Mouse (Mus musculus) cerebral cortex, adult 2 months (tissue): ENCODE measurements around the gene Gm6657.

Experiments used
- WGBS: fragments of 180-500 bp; shearing (Covaris S2); methylation state at CpG from one replicate; pipeline ENCODE4 v1.1.7; 2018; 5-methylcytosine and 5-hydroxymethylcytosine counted together

Gene Gm6657

DNA sequence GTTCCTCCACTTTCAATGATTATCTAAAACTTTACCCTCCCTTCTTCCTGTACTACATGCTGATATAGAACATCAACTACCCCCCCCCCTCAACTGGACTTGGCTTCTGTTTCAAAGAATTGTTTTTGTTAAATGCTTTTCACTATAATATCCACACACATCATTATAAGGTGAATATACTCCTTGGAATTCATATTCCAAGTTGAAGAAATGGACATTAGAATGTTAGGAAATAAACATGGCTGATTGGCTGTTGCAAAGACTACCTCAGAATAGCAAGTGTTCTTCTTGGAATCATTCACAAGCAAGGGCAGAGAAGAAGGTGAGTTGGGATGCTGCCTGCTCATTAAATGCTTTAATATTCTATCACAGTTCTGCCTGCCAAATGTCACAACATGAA, at the start of gene Gm6657:
TSS of gene Gm6657 (plus strand) at position 301 of the 400 bp plus-strand sequence.

DNA sequence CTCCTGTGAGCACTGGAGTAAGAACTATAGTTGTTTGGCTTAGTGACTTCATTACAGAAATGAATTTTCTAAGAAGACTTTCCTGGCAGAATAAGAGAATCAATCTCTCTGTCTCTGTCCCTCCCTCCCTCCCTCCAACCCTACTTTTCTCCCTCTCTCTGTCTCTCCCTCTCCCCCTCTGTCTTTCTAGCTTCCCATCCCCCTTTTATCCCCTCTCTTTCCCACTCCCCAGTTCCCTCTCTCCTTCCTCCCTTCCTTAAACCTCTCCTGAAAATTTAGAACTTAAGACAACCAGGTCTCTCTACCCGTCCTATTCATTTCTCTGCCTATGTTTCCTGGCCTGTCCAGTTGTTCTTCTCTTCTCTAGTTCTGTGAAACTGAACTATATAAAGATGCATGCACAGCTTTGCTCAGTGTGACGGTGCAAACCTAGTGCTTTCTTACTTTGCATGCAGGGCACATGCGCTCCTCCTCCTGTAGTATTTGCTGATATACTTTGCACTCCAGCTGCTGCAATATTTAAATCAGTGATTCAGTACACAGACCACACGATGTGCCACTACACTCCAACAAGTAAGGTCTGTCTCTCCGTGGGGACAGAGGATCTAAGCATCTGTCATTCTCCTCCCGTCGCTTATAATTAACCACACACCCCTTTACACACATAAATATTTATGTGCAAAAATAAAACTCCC, 40.6 kb upstream of the Gm6657 start:
- WGBS: 23% methylated on average over 7 of the region's 7 CpGs

DNA sequence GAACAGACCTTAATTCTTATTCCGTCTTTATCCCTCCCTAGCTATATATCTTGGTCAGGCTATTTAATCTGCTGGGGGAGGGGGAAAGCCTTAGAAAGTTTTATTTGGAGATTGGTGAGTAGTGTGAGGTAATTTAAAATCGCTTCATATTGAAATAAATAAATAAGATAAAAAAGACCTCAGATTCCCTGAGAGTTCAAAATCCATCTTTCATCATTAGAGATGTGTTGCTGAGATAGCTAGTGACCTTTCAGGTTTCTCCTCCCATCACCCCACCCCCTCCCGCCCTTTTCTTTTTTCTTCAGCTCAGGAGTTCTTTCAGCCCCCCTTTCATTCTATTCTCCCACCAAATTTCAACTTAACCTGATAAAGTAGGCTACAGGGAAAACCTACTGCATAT, 20.1 kb upstream of the Gm6657 start:
- 82% methylated on average over 3 of the region's 3 CpGs for WGBS

DNA sequence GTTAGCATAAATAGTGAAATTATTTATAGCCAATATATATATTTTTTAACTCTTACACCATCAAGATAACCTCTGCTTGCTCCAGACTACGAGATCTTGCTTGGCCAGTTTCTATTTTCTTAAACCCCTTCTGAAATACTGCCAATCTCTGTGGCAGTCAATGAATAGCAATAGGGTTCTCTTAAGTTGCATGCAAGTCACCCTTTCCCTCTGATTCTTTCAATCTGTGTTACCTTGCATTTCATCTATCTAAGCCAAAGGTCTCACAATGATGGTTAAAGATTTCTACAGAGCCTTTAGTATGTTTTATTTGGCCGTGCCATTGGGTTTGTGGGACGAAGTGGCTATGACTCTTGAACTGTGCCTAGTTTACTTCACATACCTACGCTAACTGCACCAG, 19.4 kb upstream of the Gm6657 start:
- WGBS: 83% methylated on average over 4 of the region's 4 CpGs

DNA sequence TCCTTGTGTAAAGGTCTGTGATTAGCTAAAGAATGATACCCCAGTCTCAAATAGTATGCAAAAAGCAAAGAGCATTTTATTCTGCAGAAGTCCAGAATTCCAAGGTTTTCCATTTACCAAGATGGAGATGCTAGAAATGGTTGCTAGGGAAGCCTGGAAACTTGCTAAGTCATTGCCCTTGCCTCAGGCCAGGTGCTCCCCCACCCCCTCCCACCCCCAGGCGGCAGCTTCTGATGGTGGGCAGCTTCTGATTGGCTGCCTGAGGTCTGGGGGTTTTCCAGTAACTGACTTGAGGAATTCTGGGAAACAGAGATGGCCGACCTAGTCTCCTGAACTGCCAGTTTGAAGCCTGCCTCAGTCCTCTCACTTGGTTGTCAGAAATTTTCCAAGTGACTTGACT, 12.6 kb upstream of the Gm6657 start:
- WGBS: 82% methylated on average over 2 of the region's 2 CpGs

DNA sequence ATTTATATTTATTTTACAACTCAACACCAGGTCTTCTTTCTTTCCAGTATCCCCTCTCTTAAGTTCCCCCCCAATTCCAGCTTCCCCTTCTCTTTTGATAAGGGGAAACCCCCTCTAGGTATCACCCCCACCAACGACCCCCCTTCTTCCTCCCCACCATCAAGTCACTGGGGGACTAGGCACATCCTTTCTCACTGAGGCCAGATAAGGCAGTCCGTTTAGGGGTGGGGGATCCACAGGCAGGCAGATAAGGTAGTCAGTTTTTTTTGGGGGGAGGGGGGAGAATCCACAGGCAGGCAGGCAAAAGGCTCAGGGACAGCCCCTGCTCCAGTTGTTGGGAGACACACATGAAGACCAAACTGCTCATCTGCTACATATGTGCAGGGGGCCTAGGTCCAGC, 1.3 kb downstream of the Gm6657 start:
- WGBS: 61% methylated on average over 2 of the region's 2 CpGs

DNA sequence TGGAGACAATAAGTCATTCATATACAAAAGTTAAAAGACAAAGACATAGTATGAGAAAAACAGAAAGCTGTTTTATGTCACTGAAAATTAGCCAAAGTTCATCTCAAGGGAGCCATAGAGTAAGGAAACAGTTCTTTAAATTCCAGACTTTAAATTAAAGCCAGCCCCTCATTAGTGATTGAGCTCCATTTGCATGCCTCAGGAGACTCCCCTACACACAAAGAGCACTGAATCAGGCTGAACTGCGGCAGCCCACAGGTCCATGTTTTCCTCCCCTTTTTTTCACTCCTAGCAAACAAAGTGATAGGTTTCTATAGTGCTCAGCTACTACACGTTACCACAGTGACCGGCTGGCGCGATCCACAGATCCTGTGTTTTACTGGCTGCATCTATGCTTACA, 9.6 kb downstream of the Gm6657 start:
- WGBS: 45% methylated on average over 5 of the region's 5 CpGs

DNA sequence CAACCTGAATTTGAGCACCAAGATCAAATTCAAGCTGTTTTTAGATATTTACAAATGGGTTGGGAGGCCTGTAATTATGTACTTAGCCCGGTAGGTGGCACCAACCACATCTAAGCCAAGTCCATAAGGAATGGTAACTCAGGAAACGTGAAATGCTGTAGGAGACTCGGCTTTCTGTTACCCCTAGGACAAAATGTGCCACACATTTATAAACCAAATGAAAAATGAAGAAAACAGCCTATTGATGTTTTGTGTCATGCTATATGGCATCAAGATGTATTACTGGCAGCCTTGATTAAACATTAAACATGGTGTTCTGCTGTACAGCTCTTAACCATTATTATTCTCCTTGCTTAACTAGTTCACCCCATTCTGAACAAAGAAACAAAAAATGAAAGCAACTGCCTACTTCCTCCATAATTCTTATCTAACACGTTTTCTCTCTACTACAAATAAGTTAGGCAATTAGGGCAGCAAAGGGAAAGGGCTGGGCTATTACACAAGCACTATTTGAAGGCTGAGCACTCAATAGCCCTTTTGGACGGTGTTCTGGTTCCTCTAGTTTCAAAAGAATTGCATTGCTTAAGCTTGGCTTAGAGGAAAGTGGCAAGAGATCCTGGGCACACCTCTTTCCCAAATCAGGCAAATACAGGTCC, 12.0 kb downstream of the Gm6657 start:
- 13% methylated on average over 5 of the region's 5 CpGs for WGBS

DNA sequence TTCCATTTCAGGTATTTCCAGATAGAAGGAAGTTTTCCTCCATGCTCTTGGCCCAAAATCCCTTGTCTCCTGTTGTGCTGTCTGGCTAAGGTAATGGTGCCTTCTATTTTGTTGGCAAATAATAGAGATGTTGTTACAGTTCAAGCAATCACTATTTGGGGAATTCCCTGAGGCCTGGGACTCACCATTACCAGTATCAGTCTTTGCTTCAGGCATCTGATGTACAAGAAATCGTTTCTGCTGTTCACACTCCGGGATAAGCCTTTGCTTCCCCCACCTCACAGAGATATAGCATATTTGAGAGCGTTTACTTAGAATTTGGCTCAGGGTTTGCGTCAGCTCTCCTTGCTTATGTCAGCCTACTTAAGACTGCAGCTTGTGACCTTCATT, 12.5 kb downstream of the Gm6657 start:
- whole genome bisulfite sequencing: 89% methylated on average over 4 of the region's 4 CpGs

DNA sequence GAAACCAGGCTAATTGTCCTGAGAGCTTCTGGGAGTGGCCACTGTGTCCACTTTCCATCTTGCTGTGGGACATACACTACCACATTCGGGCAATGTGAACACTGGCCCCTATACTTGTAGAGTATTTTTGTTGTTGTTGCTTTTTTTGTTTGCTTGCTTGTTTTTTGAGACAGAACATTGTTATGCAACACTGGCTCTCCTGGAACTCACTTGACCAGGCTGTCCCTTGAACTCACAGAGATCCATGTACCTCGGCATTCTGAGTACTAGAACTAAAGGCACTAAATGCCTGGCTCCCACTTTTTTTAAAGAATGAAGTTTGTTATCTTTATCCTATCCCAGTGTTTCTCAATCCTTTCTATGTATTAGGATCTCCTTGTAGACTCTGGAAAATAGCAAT, 15.8 kb downstream of the Gm6657 start:
- WGBS: 87% methylated on average over 2 of the region's 2 CpGs

DNA sequence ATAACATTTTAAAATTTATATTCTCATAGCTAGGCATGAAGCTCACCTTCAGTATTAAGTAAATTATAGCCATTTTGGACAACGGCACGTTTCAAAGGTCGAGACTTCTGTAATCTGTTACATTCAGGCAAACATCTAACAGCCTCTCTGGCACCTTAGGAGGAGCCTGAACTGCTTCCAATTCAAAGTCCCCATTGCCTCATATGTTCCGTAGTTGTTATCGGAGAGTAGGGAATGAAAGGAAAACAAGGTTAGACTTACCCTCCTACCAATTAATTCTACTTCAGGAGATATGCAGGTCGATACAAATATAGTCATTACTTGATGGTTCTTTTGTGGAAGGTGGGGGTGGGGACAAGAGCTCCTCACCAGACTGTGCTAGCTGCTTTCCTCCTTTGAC, 21.4 kb downstream of the Gm6657 start:
- 82% methylated on average over 6 of the region's 6 CpGs for WGBS

DNA sequence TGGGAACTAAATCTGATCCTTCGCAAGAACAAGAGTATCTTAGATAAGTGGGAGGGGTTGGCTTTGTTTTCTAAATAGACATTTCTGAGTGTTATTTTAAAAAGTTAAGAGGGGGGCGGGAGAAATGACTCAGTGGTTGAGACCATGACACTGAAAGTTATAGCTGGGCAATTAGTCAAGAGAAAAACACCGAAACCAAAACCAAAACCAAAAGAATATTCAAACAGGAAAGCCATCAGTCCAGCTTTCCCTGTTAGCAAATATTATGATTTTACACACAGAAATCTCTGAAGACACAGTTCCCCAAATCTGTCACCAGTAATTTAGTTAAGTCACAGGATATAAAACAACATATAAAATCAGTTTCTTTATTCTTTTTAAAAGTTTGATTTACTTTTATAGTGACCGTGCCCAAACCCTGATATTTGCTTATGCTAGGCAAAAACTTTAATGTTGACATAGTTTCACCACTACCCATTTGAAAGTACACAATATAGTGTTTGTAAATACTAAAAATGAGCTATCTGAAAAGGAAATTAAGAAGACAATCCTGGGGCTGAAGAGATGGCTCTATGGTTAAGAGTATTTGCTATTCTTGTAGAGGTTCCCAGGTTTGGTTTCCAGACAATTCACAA, 25.3 kb downstream of the Gm6657 start:
- WGBS: 84% methylated on average over 4 of the region's 4 CpGs

DNA sequence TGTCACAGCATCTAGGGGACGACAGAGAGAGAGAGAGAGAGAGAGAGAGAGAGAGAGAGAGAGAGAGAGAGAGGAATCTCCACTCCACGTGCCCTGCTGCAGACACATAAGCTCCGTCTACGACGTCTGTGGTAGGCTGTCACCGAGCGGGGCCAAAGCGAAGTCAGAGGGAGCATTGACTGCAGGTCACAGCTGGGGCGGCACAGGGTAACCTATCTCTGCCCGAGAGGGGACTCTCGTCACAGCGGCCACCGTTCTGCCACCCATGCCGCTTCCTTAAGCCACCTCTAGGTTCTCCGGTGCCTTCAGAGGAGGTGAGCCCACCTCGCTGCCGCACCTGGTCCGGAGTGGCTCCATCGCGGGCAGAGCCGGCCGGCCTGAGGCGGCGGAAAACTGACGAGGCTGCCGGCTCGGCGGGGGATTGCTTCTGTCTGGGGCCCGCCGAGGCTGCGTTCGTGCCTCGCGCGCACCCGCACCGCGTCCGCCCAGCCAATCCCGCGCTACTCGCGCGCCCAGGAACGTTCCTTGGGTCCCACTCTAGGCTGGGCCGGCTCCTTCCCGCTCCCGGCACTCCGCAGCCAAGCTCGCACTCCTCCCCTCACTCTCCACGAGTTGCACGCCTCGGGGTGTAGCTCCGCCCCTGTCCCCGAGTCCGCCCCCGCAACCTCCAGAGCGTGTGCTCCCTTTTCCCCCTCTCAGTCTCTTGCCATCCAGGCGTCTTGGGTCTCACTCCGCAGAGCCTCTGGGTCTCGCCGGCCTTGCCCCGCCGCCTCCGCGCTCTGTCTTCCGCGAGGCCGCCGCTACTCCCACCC, 31.9 kb downstream of the Gm6657 start, which contains the start of gene Gphn:
TSS of gene Gphn (plus strand) at position 673 of the 812 bp plus-strand sequence.
- WGBS: under 1% methylated on average over 70 of the region's 70 CpGs

DNA sequence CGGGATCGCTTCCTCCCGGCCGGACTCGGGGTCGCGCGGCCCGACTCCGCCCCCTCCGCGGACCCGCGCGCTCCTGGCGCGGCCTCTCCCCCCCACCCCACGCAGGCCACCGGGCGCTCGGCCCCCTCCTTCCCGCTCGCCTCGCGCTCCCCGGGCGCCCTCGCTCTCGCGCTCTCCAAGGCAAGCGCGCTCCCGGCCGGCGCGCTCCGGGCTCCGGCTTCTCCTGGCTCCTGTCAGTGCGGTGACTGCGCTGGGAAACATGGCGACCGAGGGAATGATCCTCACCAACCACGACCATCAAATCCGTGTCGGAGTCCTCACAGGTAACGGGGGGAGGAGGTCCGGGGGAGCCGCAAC, 32.5 kb downstream of the Gm6657 start:
- WGBS: under 1% methylated on average over 48 of the region's 48 CpGs

DNA sequence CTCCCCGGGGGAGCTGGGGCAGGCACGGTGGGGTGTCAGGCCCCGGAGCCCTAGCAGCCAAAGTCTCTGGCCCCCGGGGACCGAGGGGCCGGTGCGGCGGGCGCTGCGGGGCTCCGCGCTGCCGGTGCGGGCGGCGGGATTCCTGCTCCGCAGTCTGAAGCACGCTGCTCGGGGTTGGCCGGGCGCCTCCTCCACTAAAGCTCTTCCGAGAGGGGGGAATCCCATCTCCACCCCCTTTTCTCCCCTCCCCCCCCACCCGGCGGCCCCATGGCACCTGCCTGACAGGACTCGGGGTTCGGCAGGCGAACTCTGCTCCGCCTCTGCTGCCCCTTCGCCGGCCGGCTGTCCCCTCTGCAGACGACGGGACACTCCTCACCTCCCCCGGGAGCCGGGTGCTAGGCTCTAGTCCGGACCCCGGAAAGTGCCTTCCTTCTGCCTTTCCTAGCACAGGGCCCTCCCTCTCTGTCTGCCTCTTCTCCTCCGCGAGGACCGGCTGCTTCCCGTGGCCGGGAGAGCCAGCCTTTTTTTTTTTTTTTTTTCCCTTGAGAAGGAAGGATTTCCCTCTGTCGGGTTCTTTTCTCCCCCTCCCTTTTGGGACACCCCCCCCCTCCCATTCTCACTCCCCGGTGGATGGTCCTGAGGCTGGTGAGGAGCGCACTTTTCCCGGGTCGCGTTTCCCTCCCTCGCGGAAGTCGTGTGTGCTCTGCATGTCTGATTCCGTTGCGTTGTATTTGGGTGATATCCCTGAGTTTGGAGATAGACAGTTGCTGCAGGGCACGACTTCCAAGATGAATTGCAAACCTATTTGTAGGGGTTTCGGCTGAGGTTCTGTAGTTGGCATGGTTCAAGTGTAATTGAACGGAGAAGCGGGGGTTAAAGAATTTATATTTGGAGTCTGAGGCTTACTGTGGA, 33.2 kb downstream of the Gm6657 start:
- 1% methylated on average over 39 of the region's 57 CpGs for WGBS

DNA sequence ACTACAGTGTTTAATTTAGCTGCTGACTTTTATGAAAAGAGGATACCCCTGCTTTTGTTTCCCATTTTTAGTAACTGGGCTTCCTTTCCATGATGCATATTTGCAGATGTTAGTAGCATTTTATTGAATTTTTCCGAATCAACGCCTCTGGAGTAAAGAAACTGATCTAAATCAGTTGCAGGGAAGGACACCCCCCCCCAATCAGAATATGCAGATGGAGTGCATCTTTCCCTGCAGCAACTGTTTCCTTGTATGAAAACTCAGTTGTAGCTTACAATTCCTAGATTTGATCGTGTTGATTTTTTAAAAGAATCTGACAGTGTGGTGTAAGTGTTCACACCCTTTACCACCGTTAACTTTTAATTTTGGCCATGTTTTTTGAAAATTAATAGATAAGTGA, 34.1 kb downstream of the Gm6657 start:
- WGBS: 23% methylated on average over 4 of the region's 4 CpGs

DNA sequence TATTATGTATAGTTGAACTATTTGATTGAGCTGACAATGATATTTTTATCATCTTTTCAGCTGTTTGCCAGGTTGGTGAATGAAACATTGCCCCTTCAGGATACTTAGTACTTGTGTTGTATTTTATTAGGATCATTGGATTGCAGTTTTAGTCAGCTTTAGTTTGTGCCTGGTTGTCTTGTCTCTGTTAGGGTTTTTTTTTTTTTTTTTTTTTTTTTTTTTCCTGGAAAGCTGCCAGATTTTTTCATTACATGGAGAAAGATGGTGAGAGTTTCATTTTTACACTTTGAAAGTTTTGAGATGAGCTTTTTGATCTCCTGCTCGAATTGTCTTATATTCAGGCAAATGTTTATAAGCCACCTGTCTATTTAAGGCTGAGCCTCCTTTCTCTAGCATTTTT, 54.3 kb downstream of the Gm6657 start:
- 12% methylated on average over 1 of the region's 1 CpGs for WGBS
